Mouse (Mus musculus) spleen, adult 2 months (tissue): ENCODE results near the gene Ntm.

Source experiments
- CTCF ChIP-seq: fragments of 200-500 bp; IDR thresholded peaks from 2 replicates; pipeline ENCODE4 v1.5.1; 2011; ENCODE audit warnings: mild to moderate bottlenecking, inconsistent platforms; ENCODE audit not compliant: insufficient read depth, insufficient read length, insufficient replicate concordance; ENCODE audit errors: extremely low read depth
- POLR2A ChIP-seq: fragments of 200-500 bp; IDR thresholded peaks from 2 replicates; pipeline ENCODE4 v1.6.1; 2011; ENCODE audit warnings: low read depth, low read length, inconsistent platforms

- TF ChIP-seq CTCF (no peak), POLR2A (no peak)
Measured at GRCm38 (mm10) chr9:29181661-29182060, 781.3 kb downstream of the Ntm start.
